ENCODE assay signal across 11 mouse cellular contexts in the genomic region with DNA sequence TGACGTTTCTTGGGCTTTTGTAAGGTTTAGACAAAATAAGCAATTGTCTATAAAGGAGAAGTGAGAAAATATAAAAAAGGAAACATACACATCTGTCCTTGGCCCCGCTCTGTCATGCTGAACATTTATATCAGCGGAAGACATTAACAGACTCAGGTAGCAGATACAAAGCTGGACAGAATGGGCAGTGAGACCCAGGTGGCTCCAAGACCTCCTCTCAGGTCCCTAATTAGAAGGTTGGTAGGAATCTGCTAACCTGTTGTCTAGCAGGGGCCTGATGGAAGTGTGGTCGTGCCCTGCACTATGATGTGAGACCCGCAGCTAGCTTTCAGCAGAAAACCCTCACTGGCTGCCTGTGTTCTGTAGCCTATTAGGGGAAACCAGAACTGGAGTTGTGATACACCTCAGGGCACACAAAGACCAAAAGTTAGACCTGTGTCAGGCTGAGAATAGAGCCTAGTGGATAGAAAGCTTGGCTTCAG. TPM values are rescaled to one million over a fixed set of nuclear protein-coding genes. Genes with fewer than 3 reads are reported as not detected.
DNase-seq lines count a peak whose midpoint lies in the region; ATAC-seq lines count a peak whose summit lies in the region.
"Had no signal": no experiment of that assay in that cellular context is flagged by ENCODE, and none has a peak within 500 bp of the region (broad histone marks: within the 10 kb centered on the region; RNA-seq: fewer than 3 reads in every experiment).

No protein-coding gene starts in this region.

- 73% methylated on average over 5 of the region's 5 CpGs for WGBS in hindbrain, embryonic 14.5 days
- WGBS in hindbrain, embryonic 11.5 days: 76% methylated on average over 5 of the region's 5 CpGs
- WGBS in midbrain, embryonic 13.5 days: 80% methylated on average over 5 of the region's 5 CpGs

- peaks cover 21% of the 10 kb centered on the region; the same call in 1 of the 2 replicates for H3K4me1 ChIP-seq in hindbrain, embryonic 14.5 days (replicated peaks; ENCODE audit: control insufficient read depth, insufficient read depth, low read length)
- 0 out of 2 replicates have a peak, but pooled peaks cover 3% of the 10 kb centered on the region for H3K4me1 ChIP-seq in hindbrain, embryonic 11.5 days (replicated peaks; ENCODE audit: control insufficient read depth, insufficient read depth, low read length)
- H3K4me1 ChIP-seq in midbrain, embryonic 13.5 days (replicated peaks): peaks cover 44% of the 10 kb centered on the region

- intact Hi-C loops in left cerebral cortex, postnatal 10 days (cut with DNase I): no loop called here

- H3K27ac ChIP-seq in hindbrain, embryonic 14.5 days: no peak overlapping the region
- no peak overlapping the region for H3K27ac ChIP-seq in hindbrain, embryonic 11.5 days (ENCODE audit: low read depth, low read length)
- H3K27ac ChIP-seq in midbrain, embryonic 13.5 days: no peak overlapping the region
- H3K27ac ChIP-seq: heart, embryonic 15.5 days; kidney, postnatal 0 days had no signal

- H3K27me3 ChIP-seq in hindbrain, embryonic 14.5 days (ENCODE audit: control insufficient read depth, insufficient read depth, low read length): peaks cover 17% of the 10 kb centered on the region
- H3K27me3 ChIP-seq in hindbrain, embryonic 11.5 days (ENCODE audit: control insufficient read depth, insufficient read depth, low read length): peaks cover 5% of the 10 kb centered on the region; the same call in 1 of the 2 replicates
- H3K27me3 ChIP-seq in midbrain, embryonic 13.5 days: peaks cover 28% of the 10 kb centered on the region

- no peaks in the 10 kb centered on the region for H3K9me3 ChIP-seq in hindbrain, embryonic 14.5 days (ENCODE audit: control insufficient read depth, low read length)
- H3K9me3 ChIP-seq in hindbrain, embryonic 11.5 days (ENCODE audit: control insufficient read depth, low read length): no peaks in the 10 kb centered on the region
- no peaks in the 10 kb centered on the region for H3K9me3 ChIP-seq in midbrain, embryonic 13.5 days
- H3K9me3 ChIP-seq: heart, embryonic 15.5 days had no signal

- H3K36me3 ChIP-seq in hindbrain, embryonic 14.5 days (replicated peaks; ENCODE audit: control insufficient read depth, insufficient read depth): no peaks in the 10 kb centered on the region
- H3K36me3 ChIP-seq in hindbrain, embryonic 11.5 days (ENCODE audit: control insufficient read depth, insufficient read depth, low read length): no peaks in the 10 kb centered on the region
- H3K36me3 ChIP-seq in midbrain, embryonic 13.5 days: no peaks in the 10 kb centered on the region
- H3K36me3 ChIP-seq: heart, embryonic 15.5 days had no signal

- H3K4me2 ChIP-seq in hindbrain, embryonic 14.5 days (replicated peaks): peak overlapping the region; percentile 78; the same call in 1 of the 2 replicates
- no peak overlapping the region for H3K4me2 ChIP-seq in hindbrain, embryonic 11.5 days (replicated peaks; ENCODE audit: low read depth, low read length)
- H3K4me2 ChIP-seq in midbrain, embryonic 13.5 days (replicated peaks): 0 out of 2 replicates have a peak overlapping the region, but pooled peaks have one; percentile 96

- no peak overlapping the region for H3K9ac ChIP-seq in hindbrain, embryonic 14.5 days
- no peak overlapping the region for H3K9ac ChIP-seq in hindbrain, embryonic 11.5 days (ENCODE audit: low read depth, low read length)
- H3K9ac ChIP-seq in midbrain, embryonic 13.5 days (replicated peaks): no peak overlapping the region

- ATAC-seq in hindbrain, embryonic 14.5 days (ENCODE audit: low FRiP score): no peak
- no peak for ATAC-seq in hindbrain, embryonic 11.5 days (ENCODE audit: low FRiP score)
- no peak for ATAC-seq in midbrain, embryonic 13.5 days
- no peak for ATAC-seq in erythroid progenitor cell, adult 5-6 weeks (replicated peaks; ENCODE audit: low FRiP score, poor library complexity, severe bottlenecking)

- H3K4me3 ChIP-seq in hindbrain, embryonic 14.5 days (replicated peaks; ENCODE audit: low read length): no peak overlapping the region
- H3K4me3 ChIP-seq in hindbrain, embryonic 11.5 days (ENCODE audit: low read depth, low read length): no peak overlapping the region
- H3K4me3 ChIP-seq in midbrain, embryonic 13.5 days (replicated peaks): no peak overlapping the region

- no peak for DNase-seq in hindbrain, embryonic 14.5 days (ENCODE audit: low spot score)
- no peak for DNase-seq in hindbrain, embryonic 11.5 days (ENCODE audit: low spot score)
- peak; percentile 24 to 39 for DNase-seq in spleen, postnatal 10 days (ENCODE audit: low spot score in 2 of 2)
- no peak for DNase-seq in spleen, adult 12 weeks (ENCODE audit: low spot score)
- no peak for DNase-seq in left cerebral cortex, postnatal 10 days (ENCODE audit: extremely low spot score in 1 of 2, low spot score in 2 of 2)
- DNase-seq in gastrocnemius, postnatal 4 days (ENCODE audit: low spot score in 2 of 2): no peak
- DNase-seq: lung, postnatal 4 days had no signal

RNA-seq across cellular contexts. Expression of gene Chst3, which starts 1.0 kb away (rescaled TPM):
- 1.2 TPM in 2 replicates for polyA plus RNA-seq in hindbrain, embryonic 14.5 days (2014; fragmentation: Nextera tagmentation; extraction: Ambion mirVana)
- 1.5 TPM in 2 replicates for polyA plus RNA-seq in hindbrain, embryonic 11.5 days (2014; fragmentation: Nextera tagmentation; extraction: Ambion mirVana)
- 1.3 and 1.7 TPM in 2 replicates for polyA plus RNA-seq in midbrain, embryonic 13.5 days (2015; fragmentation: Nextera tagmentation; extraction: Ambion mirVana)
- total RNA-seq in left cerebral cortex, postnatal 10 days (2021): 1 to 10 TPM; 1.6 to 1.8 TPM
- 6.7 and 8.6 TPM in 2 replicates for total RNA-seq in erythroid progenitor cell, adult 5-6 weeks (2015; ENCODE audit: low replicate concordance)
- 2.6 and 3.9 TPM in 2 replicates for total RNA-seq in erythroid progenitor cell, adult 5-6 weeks (2017; ENCODE audit: low replicate concordance)
- 1 to 10 TPM; 3.8 to 4.3 TPM for total RNA-seq in gastrocnemius, postnatal 4 days (2021)

RNA-seq across cellular contexts. Expression of gene Psap, which starts 57.3 kb away (rescaled TPM):
- 147 and 180 TPM in 2 replicates for polyA plus RNA-seq in hindbrain, embryonic 14.5 days (2014; fragmentation: Nextera tagmentation; extraction: Ambion mirVana)
- polyA plus RNA-seq in hindbrain, embryonic 11.5 days (2014; fragmentation: Nextera tagmentation; extraction: Ambion mirVana): 85.7 and 91.4 TPM in 2 replicates
- 126 and 154 TPM in 2 replicates for polyA plus RNA-seq in midbrain, embryonic 13.5 days (2015; fragmentation: Nextera tagmentation; extraction: Ambion mirVana)
- total RNA-seq in left cerebral cortex, postnatal 10 days (2021): 1,000 to 10,000 TPM; 1,196 to 1,248 TPM
- total RNA-seq in erythroid progenitor cell, adult 5-6 weeks (2015; ENCODE audit: low replicate concordance): 293 and 311 TPM in 2 replicates
- 222 and 228 TPM in 2 replicates for total RNA-seq in erythroid progenitor cell, adult 5-6 weeks (2017; ENCODE audit: low replicate concordance)
- 100 to 1,000 TPM; 457 to 468 TPM for total RNA-seq in gastrocnemius, postnatal 4 days (2021)

Comparison
In these comparisons a context has a peak if more than half of its experiments do, and no peak if none do; other contexts are left out.
1. DNase-seq: peak in spleen, postnatal 10 days (2 of 2); none in hindbrain, embryonic 14.5 days (single experiment), hindbrain, embryonic 11.5 days (single experiment), spleen, adult 12 weeks (single experiment), left cerebral cortex, postnatal 10 days (0 of 2) and gastrocnemius, postnatal 4 days (0 of 2).